Mouse (Mus musculus) cortical plate, adult 2 months (tissue): ENCODE data around the gene Tubd1.

Experiments used
- CTCF ChIP-seq: fragments of 200-500 bp; IDR thresholded peaks from 2 replicates; pipeline ENCODE4 v1.5.1; 2011; ENCODE audit warnings: mild to moderate bottlenecking, control low read depth, low read length; ENCODE audit not compliant: insufficient read depth; ENCODE audit errors: extremely low read depth
- POLR2A ChIP-seq: fragments of 200-500 bp; IDR thresholded peaks from 2 replicates; pipeline ENCODE4 v1.6.1; 2011; ENCODE audit warnings: mild to moderate bottlenecking, low read length, control low read depth; ENCODE audit not compliant: insufficient read depth; ENCODE audit errors: extremely low read depth

DNA sequence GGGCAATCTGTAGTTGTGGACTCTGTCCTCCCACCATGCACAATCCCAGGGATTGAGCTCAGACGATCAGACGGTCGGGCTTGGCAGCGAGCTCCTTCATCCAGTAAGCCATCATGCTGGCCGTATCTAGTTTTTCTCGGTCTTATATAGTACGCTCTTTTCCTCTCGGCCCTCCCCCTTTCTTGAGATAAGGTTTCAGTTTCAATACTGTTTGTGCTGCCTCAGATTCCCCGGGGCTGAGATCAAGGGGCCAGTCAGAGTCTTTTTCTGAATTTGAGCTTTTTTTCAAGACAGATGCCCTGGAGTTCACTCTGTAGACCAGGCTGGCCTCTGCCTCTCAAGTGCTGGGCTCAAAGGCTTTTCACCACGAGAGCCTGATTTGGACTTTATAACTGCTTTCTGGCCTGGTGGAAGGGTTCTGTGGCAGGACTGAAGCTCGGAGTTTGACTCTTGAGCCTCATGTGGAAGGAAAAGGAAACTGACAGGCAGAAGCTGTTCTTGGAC is 36.5 kb downstream of the Tubd1 start:
- TF ChIP-seq CTCF (no peak), POLR2A (no peak)
